Mouse (Mus musculus): ENCODE data around the gene Rsbn1l. TPM values are rescaled to one million over a fixed set of nuclear protein-coding genes. Genes with fewer than 3 reads are reported as not detected.

Gene Rsbn1l
- total RNA-seq (2021) = 10 to 100 TPM; 13.6 to 15.2 TPM

DNA sequence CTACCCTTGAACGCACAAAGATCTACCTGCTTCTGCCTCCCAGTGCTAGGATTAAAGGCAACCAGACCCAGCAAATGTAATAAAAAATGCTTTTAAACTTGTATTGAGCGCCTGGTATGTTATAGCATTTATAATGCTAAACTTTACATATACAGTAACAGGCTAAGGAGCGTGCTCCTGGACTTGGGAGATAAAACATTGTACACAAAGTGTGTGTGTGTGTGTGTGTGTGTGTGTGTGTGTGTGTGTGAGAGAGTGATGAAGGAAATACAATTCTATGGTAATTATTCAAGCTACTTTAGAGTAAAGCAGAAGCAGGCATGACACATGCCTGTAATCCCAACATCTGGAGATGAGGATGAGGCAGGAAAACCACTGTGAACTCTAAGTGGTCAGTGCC lies at the start of gene Rsbn1l:
Rsbn1l (minus strand) TSS at position 101 of the 400 bp plus-strand sequence.
- no peak for DNase-seq
- intact Hi-C loops (cut with DNase I) = no loop called here

GRCm38 (mm10) chr5:21002723-21003122 lies 46.5 kb upstream of the Rsbn1l start:
- no peak for DNase-seq
- intact Hi-C loops (cut with DNase I) = no loop called here

- no peak for DNase-seq
- intact Hi-C loops (cut with DNase I) = no loop called here
Measured at GRCm38 (mm10) chr5:21001622-21002315, 45.6 kb upstream of the Rsbn1l start.

DNA sequence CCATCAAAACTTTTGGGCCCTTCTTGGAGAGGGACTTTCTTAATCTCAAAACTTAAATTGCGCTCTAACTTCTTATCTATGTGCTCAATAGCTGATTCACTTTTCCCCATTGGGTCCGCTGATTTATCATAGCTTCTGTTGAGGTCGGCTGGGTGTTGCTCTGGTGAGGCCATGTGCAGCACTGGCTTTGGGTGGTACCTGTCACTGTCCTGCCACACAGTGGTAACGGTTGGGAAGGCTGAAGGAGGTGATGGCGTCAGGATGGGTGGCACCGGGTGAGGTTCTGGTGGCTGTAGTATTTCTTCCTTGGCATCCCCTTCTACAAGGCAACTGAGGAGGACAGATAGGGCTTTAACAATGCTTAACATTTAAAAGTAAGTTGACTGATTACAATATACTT lies 42.2 kb upstream of the Rsbn1l start:
- no peak for DNase-seq
- intact Hi-C loops (cut with DNase I) = no loop called here

DNA sequence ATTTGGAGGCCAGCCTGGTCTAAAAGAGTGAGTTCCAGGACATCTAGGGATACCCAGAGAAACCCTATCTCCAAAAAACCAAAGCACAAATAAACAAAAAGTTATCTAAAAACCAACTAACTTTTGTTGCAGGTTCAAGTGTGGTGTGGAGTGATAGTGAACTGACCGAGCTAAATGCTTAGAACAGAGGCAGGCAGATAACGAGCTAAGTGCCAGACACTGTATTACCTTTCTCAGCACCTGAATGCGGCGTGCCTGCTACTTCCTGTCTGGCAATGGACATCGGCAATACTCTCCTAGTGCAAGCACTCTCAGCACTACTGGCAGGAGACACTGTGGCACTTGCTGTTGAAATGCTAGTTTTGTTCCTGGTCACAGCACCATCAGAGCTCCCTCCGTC lies 41.4 kb upstream of the Rsbn1l start:
- no peak for DNase-seq

DNA sequence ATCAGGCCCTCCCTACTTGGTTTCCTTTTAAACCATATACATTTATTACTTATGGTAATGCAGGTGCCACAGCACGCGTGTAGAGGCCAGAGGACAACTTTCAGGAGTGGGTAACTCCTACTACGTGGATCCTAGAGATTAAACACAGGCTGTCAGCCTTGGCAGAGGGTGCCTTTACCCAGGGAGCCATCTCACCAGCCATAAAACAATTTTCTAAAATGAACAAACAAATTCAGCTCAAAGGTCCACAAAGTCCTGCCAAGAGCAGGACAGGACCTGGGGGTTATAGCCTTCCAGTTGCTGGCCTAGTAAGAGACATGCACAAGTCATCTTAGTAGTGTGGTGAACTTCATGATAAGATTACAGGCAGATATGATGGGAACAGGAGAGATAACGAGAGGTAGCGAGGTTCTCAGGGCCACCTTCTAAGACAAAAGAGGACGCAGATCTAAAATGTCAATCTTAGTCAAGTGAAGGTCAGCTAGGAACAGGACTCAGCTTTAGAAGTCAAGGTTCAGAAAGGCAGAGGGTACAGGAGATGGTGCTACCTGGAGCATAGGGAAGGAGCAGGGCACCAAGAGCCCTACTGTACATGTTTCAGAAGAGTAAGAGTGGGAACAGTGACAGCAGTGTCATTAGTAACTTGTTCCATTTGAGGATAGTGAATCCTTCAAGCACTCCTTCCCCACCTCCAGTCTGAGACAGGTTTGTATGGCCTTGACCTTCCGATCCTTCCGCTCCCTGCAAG lies 34.0 kb upstream of the Rsbn1l start:
- intact Hi-C loops (cut with DNase I) = no loop called here
- DNase-seq = no peak

More for the DNA sequence above, 41.4 kb upstream of the Rsbn1l start:
- intact Hi-C loops (cut with DNase I) = no loop called here

GRCm38 (mm10) chr5:20986271-20986670 lies 30.1 kb upstream of the Rsbn1l start:
- no peak for DNase-seq
- intact Hi-C loops (cut with DNase I) = no loop called here

DNA sequence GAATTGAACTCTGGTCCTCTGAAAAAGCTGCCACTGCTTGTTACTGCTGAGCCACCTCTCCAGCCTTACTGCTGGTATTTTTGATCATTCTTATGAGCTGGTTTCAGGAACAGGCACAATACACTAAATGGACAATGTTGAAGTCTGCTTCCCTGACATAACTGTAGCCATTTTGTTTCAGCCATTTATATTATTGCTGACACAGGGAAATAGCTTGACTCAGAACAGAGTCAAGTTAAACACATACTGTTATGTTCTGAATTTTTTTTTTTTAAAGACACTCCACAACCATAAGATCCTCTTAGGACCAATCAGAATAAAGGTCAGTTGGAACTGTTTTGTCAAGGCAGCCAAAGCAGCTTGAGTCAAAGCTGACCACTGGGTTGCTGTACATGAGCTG lies 27.3 kb upstream of the Rsbn1l start:
- intact Hi-C loops (cut with DNase I) = no loop called here
- DNase-seq = no peak

DNA sequence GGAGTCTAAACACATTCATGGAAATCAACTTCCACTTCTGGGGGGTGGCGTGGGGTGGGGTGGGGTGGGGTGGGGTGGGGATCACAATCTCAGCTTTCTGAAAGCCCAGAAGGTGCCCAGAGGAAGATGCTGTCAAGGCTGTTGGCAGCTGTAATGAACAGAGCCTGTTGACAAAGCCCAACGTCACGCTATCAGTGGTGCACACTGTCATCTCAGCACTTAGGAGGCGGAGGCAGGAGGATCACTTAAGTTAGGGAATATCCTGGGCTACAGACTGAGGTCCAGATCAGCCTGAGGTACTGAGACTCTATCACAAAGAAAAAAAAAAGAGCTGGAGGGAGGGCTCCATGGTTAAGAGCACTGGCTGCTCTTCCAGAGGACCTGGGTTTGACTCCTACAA lies 18.5 kb upstream of the Rsbn1l start:
- no peak for DNase-seq
- intact Hi-C loops (cut with DNase I) = no loop called here

GRCm38 (mm10) chr5:20973999-20974398 lies 17.8 kb upstream of the Rsbn1l start:
- DNase-seq = no peak
- intact Hi-C loops (cut with DNase I) = no loop called here

- DNase-seq = no peak
- intact Hi-C loops (cut with DNase I) = no loop called here
Measured at GRCm38 (mm10) chr5:20973069-20973468, 16.9 kb upstream of the Rsbn1l start.

DNA sequence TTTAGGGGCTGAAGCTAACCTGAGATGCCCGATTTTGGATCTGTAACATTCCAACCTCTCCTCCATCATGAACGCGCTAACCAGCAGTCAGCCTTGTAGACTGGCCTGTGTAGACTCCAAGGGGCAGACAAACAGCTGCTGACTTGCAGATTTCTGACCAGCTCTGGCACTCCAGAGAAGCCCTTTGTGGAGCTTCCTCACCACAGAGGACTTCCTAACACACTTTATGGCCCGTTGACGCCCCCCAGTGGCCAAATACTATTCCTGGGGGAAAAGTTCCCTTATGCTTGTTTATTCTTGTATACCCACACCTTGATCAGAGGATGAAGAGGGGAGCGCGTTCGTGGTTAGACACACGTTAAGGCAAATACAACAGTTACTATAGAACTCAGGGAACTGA lies 12.8 kb upstream of the Rsbn1l start:
- peak; percentile 52 to 69 for DNase-seq
- intact Hi-C loops (cut with DNase I) = loop anchor here (1.0 kb wide), 1 partner anchor 56 kb away; no protein-coding TSS in a partner anchor

DNA sequence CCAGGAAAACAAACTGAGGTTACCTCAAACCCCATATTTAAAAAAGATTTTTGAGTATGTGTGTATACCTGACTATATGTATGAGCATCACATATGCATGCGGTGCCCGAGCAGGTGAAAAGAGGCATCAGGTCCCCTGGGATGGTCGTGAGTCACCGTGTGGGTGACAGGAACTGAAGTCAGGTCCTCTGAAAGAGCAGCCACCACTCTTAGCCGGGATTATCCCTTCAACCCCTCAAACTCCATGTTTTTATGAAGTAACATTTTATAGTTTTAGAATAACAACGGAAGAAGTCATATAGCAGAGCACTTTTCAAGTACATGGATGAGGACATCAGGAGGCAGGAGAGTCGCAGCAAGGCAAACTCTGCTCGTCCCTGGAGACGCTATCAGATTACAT lies 12.3 kb upstream of the Rsbn1l start:
- intact Hi-C loops (cut with DNase I) = no loop called here

DNA sequence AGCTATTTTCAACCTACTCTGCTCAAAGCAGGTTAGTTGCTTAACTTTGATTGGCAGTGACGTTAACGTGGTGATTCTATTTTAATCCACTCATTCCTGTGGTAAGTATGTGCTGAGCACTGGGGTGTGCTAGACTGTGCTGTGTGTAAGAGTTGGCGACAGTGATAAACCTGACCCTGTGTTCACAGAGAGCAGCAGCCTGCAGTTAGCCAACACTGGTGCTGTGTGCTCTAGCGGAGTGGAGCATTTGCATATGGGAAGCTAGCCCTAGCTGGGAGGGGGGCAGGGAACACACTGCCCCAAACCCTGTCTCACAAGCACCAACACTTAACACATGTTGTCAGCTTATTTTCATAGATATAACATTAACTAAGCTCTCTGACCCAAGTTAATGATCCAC lies 11.7 kb upstream of the Rsbn1l start:
- intact Hi-C loops (cut with DNase I) = no loop called here
- no peak for DNase-seq

More for the DNA sequence above, 12.3 kb upstream of the Rsbn1l start:
- DNase-seq = no peak

- intact Hi-C loops (cut with DNase I) = no loop called here
- no peak for DNase-seq
Measured at GRCm38 (mm10) chr5:20964446-20964845, 8.2 kb upstream of the Rsbn1l start.

- intact Hi-C loops (cut with DNase I) = no loop called here
- no peak for DNase-seq
Measured at GRCm38 (mm10) chr5:20963295-20963694, 7.1 kb upstream of the Rsbn1l start.

DNA sequence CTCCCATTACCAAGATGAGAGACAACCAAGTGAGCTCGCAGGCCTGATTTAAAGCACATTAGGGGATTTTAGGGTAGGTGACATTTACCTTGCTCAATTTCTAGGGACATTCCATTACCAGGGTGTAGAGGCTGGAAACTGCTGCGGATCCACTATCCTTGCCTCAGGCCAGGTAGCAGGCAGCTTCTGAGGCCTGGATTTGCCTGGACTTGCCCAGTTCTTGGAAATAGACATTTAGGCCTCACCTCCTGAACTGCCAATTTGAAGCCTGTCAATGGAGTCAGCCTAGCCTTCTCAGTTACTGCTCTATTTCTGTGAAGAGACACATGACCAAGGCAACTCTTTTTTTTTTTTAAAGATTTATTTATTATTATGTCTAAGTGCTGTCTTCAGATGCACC lies 4.7 kb upstream of the Rsbn1l start:
- intact Hi-C loops (cut with DNase I) = no loop called here
- no peak for DNase-seq

GRCm38 (mm10) chr5:20955114-20955835 lies 923 bp downstream of the Rsbn1l start:
- intact Hi-C loops (cut with DNase I) = no loop called here

DNA sequence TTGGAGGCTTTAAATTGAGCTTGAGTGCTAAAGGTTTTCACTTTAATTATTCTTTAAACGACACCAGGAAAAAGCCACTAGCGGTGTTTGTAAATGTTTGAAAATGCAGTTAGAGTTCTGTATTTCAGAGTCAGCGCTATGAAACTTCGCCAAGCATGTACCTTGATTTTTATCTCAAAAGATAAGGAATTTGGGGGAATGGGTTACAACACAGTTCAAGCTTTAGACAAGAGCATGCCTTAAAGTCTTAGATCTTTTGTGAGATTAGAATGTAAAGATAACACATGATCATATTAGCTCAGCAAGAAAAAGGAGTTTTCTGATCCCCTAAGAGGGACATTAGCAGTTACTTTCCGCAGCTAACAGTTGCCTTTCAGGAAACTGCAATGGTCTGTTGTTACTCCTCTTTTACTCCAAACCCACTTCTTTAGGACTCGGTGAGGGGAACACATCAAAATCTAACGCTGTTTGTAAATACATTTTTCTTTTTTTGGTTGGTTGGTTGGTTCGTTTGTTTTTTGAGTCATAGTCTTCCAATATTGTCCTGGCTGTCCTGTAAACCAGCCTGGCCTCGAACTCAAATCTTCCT lies 3.8 kb downstream of the Rsbn1l start:
- DNase-seq = no peak
- intact Hi-C loops (cut with DNase I) = no loop called here

More at GRCm38 (mm10) chr5:20955114-20955835, 923 bp downstream of the Rsbn1l start:
- DNase-seq = no peak

- intact Hi-C loops (cut with DNase I) = loop anchor here (1.0 to 2.0 kb wide), 3 partner anchors 38 to 103 kb away; partner anchors contain the start of gene Ptpn12
Measured at GRCm38 (mm10) chr5:20951666-20952281, 4.4 kb downstream of the Rsbn1l start.

More at GRCm38 (mm10) chr5:20951666-20952281, 4.4 kb downstream of the Rsbn1l start:
- peak; percentile 93 to 94 for DNase-seq
